Mouse (Mus musculus): ENCODE results near the gene Clic5. TPM values are rescaled to one million over a fixed set of nuclear protein-coding genes. Genes with fewer than 3 reads are reported as not detected.
A peak's percentile ranks its signal among the peaks of the same experiment; 100 is the strongest.

Gene Clic5
- polyA plus RNA-seq, 1 experiment from 2014 or later: 9.8 TPM

- Histone ChIP-seq H3K36me3 (ENCODE audit: insufficient read depth, low read length) (no peaks in the 10 kb centered on the region), H3K9me3 (replicated peaks; ENCODE audit: low read length) (no peaks in the 10 kb centered on the region), H3K27ac (peak overlapping the region; percentile 36; the same call in 1 of the 2 replicates), H3K4me1 (replicated peaks; ENCODE audit: insufficient read depth, low read length) (peaks cover 14% of the 10 kb centered on the region), H3K4me3 (replicated peaks; ENCODE audit: low read depth, low read length) (peak overlapping the region; percentile 47), H3K9ac (ENCODE audit: low read depth, low read length) (peak overlapping the region; percentile 60), H3K27me3 (ENCODE audit: insufficient read depth, low read length) (no peaks in the 10 kb centered on the region), H3K4me2 (ENCODE audit: low read length) (peak overlapping the region; percentile 84)
- TF ChIP-seq CTCF (IDR thresholded peaks at IDR 0.05; ENCODE audit: low read depth): no peak
- peak; percentile 15 for DNase-seq (ENCODE audit: low spot score)
- no peak for ATAC-seq (replicated peaks; ENCODE audit: low FRiP score, low read depth)
- WGBS: under 1% methylated on average over 24 of the region's 24 CpGs
Observed at GRCm38 (mm10) chr17:44188769-44189145, 373 bp downstream of the Clic5 start.

DNA sequence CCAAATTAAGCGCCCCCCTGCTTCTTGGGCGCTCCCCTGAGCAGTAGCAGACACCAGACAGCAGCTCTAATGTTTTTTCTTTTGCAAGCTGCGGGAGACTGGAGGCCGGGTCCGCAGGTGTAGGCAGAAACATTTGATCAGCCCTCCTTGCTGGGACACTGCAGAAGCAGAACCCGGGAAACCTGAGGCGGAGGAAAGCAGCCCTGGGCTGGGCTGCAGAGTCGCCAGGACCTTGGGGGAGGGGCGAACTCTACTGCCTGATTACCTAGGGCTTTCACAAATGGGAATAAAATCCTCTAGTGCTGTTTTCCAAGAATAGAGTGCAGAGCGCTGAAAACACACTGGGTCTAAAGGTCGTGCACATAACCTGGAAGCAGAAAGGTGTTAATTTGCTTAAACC lies 1.3 kb downstream of the Clic5 start:
- Histone ChIP-seq H3K36me3 (ENCODE audit: insufficient read depth, low read length) (no peaks in the 10 kb centered on the region), H3K4me2 (ENCODE audit: low read length) (peak overlapping the region; percentile 84), H3K4me1 (replicated peaks; ENCODE audit: insufficient read depth, low read length) (peaks cover 14% of the 10 kb centered on the region), H3K4me3 (replicated peaks; ENCODE audit: low read depth, low read length) (peak overlapping the region; percentile 47), H3K27me3 (ENCODE audit: insufficient read depth, low read length) (no peaks in the 10 kb centered on the region), H3K9ac (ENCODE audit: low read depth, low read length) (0 out of 2 replicates have a peak overlapping the region, but pooled peaks have one; percentile 38), H3K27ac (no peak overlapping the region), H3K9me3 (replicated peaks; ENCODE audit: low read length) (no peaks in the 10 kb centered on the region)
- no peak for TF ChIP-seq CTCF (IDR thresholded peaks at IDR 0.05; ENCODE audit: low read depth)
- WGBS: 7% methylated on average over 11 of the region's 11 CpGs
- ATAC-seq (replicated peaks; ENCODE audit: low FRiP score, low read depth) (peak; percentile 47; the same call in 1 of the 2 replicates), DNase-seq (ENCODE audit: low spot score) (peak; percentile 42)

DNA sequence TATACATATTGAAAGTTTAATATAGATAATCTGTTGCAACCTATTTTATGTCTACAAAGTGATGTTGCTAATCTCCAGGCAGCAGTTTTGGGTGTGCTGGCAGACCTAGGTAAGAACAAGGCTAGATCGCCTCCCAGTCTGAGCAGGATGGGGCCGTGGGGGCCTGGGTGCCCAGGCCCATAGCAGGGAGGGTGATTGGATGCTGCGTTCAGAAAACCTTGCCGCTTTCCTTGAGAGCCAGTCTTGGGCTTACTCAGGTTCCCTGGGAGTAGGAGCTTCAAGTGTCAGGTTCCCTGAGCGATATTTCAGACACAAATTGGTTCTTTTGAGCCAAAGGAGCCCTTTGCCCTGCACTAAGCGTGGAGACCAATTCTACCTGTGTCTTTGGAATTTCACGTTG lies 1.9 kb downstream of the Clic5 start:
- DNase-seq (ENCODE audit: low spot score) (peak; percentile 30), ATAC-seq (replicated peaks; ENCODE audit: low FRiP score, low read depth) (no peak)
- no peaks in the 10 kb centered on the region for H3K9me3 ChIP-seq (replicated peaks; ENCODE audit: low read length)
- no peak overlapping the region for H3K4me3 ChIP-seq (replicated peaks; ENCODE audit: low read depth, low read length)
- WGBS: 50% methylated on average over 7 of the region's 7 CpGs
- H3K9ac ChIP-seq (ENCODE audit: low read depth, low read length): no peak overlapping the region
- no peak overlapping the region for H3K27ac ChIP-seq
- peak overlapping the region; percentile 84 for H3K4me2 ChIP-seq (ENCODE audit: low read length)
- H3K4me1 ChIP-seq (replicated peaks; ENCODE audit: insufficient read depth, low read length): peaks cover 14% of the 10 kb centered on the region
- no peaks in the 10 kb centered on the region for H3K36me3 ChIP-seq (ENCODE audit: insufficient read depth, low read length)
- no peak for TF ChIP-seq CTCF (IDR thresholded peaks at IDR 0.05; ENCODE audit: low read depth)
- no peaks in the 10 kb centered on the region for H3K27me3 ChIP-seq (ENCODE audit: insufficient read depth, low read length)

DNA sequence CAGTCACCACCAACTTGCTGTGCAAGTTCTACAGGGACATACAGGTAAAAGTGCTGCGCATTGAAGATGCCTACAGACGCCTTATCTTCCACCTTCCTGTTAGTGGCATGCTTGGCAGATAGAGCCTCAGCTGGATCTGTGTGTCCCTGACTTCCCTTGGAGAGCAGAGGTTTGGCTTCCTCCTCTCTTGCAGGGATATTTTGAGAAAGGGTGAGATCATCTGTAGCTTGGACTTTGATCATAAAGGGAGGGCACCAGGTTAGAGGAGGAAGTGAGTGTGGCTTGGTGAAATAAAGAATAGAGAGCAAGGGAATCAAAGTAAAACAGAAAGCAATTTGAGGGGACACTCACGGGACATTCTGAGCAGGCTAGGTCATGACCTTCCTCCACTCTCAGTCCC lies 4.6 kb downstream of the Clic5 start:
- no peak for DNase-seq (ENCODE audit: low spot score)
- TF ChIP-seq CTCF (IDR thresholded peaks at IDR 0.05; ENCODE audit: low read depth): no peak
- Histone ChIP-seq H3K27me3 (ENCODE audit: insufficient read depth, low read length) (no peaks in the 10 kb centered on the region), H3K9me3 (replicated peaks; ENCODE audit: low read length) (no peaks in the 10 kb centered on the region), H3K9ac (ENCODE audit: low read depth, low read length) (no peak overlapping the region), H3K4me3 (replicated peaks; ENCODE audit: low read depth, low read length) (no peak overlapping the region), H3K36me3 (ENCODE audit: insufficient read depth, low read length) (no peaks in the 10 kb centered on the region), H3K4me2 (ENCODE audit: low read length) (no peak overlapping the region), H3K27ac (no peak overlapping the region), H3K4me1 (replicated peaks; ENCODE audit: insufficient read depth, low read length) (peaks cover 13% of the 10 kb centered on the region)
- WGBS: 67% methylated on average over 3 of the region's 3 CpGs
- no peak for ATAC-seq (replicated peaks; ENCODE audit: low FRiP score, low read depth)

GRCm38 (mm10) chr17:44199158-44199557 lies 10.8 kb downstream of the Clic5 start:
- H3K27me3 ChIP-seq (ENCODE audit: insufficient read depth, low read length): no peaks in the 10 kb centered on the region
- TF ChIP-seq CTCF (IDR thresholded peaks at IDR 0.05; ENCODE audit: low read depth): no peak
- no peak overlapping the region for H3K4me2 ChIP-seq (ENCODE audit: low read length)
- no peaks in the 10 kb centered on the region for H3K4me1 ChIP-seq (replicated peaks; ENCODE audit: insufficient read depth, low read length)
- no peaks in the 10 kb centered on the region for H3K36me3 ChIP-seq (ENCODE audit: insufficient read depth, low read length)
- 64% methylated on average over 4 of the region's 4 CpGs for WGBS
- no peak overlapping the region for H3K9ac ChIP-seq (ENCODE audit: low read depth, low read length)
- H3K9me3 ChIP-seq (replicated peaks; ENCODE audit: low read length): no peaks in the 10 kb centered on the region
- no peak overlapping the region for H3K27ac ChIP-seq
- no peak overlapping the region for H3K4me3 ChIP-seq (replicated peaks; ENCODE audit: low read depth, low read length)
- DNase-seq (ENCODE audit: low spot score) (no peak), ATAC-seq (replicated peaks; ENCODE audit: low FRiP score, low read depth) (no peak)

DNA sequence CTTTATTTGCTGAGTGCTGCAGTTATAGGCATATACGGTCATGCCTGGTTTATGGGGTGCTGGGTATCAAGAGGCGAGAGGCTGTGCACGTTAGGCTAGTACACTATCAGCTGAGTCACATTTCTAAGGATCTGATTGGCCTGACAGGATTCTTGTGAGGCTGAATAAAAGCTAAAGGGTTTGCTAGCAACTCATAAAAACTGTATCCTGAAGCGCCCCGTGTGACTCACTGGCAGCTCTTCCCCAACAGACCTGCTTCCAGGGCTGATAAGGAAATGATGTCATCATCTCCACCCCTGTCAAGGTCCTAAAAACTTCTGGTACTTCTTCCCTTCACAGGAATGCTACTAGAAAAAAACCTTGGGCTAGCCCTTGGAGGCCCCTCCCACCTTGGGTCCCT lies 14.6 kb downstream of the Clic5 start:
- no peak overlapping the region for H3K4me2 ChIP-seq (ENCODE audit: low read length)
- no peak for ATAC-seq (replicated peaks; ENCODE audit: low FRiP score, low read depth)
- H3K4me1 ChIP-seq (replicated peaks; ENCODE audit: insufficient read depth, low read length): no peaks in the 10 kb centered on the region

GRCm38 (mm10) chr17:44204787-44205186 lies 16.4 kb downstream of the Clic5 start:
- ATAC-seq (replicated peaks; ENCODE audit: low FRiP score, low read depth) (no peak), DNase-seq (ENCODE audit: low spot score) (no peak)
- Histone ChIP-seq H3K4me3 (replicated peaks; ENCODE audit: low read depth, low read length) (no peak overlapping the region), H3K4me1 (replicated peaks; ENCODE audit: insufficient read depth, low read length) (no peaks in the 10 kb centered on the region), H3K9me3 (replicated peaks; ENCODE audit: low read length) (no peaks in the 10 kb centered on the region), H3K9ac (ENCODE audit: low read depth, low read length) (no peak overlapping the region), H3K27ac (no peak overlapping the region), H3K36me3 (ENCODE audit: insufficient read depth, low read length) (no peaks in the 10 kb centered on the region), H3K27me3 (ENCODE audit: insufficient read depth, low read length) (no peaks in the 10 kb centered on the region), H3K4me2 (ENCODE audit: low read length) (no peak overlapping the region)
- WGBS: 94% methylated on average over 1 of the region's 1 CpGs
- no peak for TF ChIP-seq CTCF (IDR thresholded peaks at IDR 0.05; ENCODE audit: low read depth)

More for the DNA sequence above, 14.6 kb downstream of the Clic5 start:
- Histone ChIP-seq H3K9me3 (replicated peaks; ENCODE audit: low read length) (no peaks in the 10 kb centered on the region), H3K36me3 (ENCODE audit: insufficient read depth, low read length) (no peaks in the 10 kb centered on the region), H3K9ac (ENCODE audit: low read depth, low read length) (no peak overlapping the region), H3K27me3 (ENCODE audit: insufficient read depth, low read length) (no peaks in the 10 kb centered on the region), H3K27ac (no peak overlapping the region), H3K4me3 (replicated peaks; ENCODE audit: low read depth, low read length) (no peak overlapping the region)
- TF ChIP-seq CTCF (IDR thresholded peaks at IDR 0.05; ENCODE audit: low read depth): no peak
- DNase-seq (ENCODE audit: low spot score): no peak
- 80% methylated on average over 5 of the region's 5 CpGs for WGBS

Measured in kidney, postnatal 0 days (tissue).